Mouse (Mus musculus) layer of hippocampus, adult 8-10 months (tissue): ENCODE results near the gene Rgs7. TPM values are rescaled to one million over a fixed set of nuclear protein-coding genes. Genes with fewer than 3 reads are reported as not detected.

ENCODE experiments used
- DNase-seq, 2 experiments: peaks; one replicate each; pipeline ENCODE4 v3.0.0; 2022; ENCODE audit warnings: low spot score in 2 of 2
- total RNA-seq, 4 experiments: library from RNA; stranded (reverse); gene quantifications; 2 replicates each; pipeline ENCODE4 v1.2.4; 2022

Gene Rgs7
- total RNA-seq, 4 experiments from 2014 or later: 74.8 to 84.7 (median 78.1) TPM

DNA sequence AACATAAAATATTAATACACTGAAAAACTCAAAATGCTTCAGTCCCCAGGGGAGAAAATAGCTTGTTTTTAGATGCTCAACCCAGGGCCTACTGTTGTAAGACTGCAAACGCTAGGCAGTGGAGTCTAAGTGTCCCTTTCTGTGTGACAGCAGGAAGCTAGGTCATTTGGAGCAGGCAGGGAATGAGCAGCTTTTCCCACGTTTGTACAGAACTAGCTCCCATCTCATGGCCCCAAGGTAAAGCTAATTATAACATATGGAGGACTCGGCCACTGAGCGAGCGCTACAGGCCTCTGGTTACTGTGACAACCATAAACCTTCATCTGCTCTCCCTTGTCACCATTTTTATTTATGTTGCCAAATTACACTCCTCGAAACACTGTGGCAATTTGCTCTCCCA is 460.3 kb downstream of the Rgs7 start:
- DNase-seq: no peak

DNA sequence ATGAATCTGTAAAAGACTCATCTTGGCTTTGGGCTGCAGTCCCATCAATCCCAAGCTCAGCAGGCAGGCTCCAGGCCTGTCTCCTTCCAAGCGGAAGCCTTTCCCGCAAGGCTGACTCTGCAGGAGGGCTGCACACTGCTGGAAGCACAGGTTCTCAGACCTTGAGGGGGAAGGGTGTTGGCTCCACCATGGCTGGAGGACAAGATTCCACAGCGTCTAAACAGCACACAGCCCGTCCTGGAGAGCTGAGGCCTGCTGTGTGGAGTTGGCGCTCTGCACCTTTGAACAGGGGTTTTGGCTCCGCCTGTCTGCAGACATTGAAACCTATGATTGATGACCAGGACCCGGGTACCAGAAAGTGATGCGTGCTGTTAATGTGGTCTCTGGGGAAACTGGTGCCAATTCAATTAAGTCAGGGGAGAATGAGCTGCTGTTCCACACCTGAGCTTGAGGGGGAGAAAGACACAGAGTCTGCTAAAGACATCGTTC is 463.5 kb downstream of the Rgs7 start:
- DNase-seq: no peak

- no peak for DNase-seq
Measured at GRCm38 (mm10) chr1:175028267-175028666, 464.0 kb downstream of the Rgs7 start.

DNA sequence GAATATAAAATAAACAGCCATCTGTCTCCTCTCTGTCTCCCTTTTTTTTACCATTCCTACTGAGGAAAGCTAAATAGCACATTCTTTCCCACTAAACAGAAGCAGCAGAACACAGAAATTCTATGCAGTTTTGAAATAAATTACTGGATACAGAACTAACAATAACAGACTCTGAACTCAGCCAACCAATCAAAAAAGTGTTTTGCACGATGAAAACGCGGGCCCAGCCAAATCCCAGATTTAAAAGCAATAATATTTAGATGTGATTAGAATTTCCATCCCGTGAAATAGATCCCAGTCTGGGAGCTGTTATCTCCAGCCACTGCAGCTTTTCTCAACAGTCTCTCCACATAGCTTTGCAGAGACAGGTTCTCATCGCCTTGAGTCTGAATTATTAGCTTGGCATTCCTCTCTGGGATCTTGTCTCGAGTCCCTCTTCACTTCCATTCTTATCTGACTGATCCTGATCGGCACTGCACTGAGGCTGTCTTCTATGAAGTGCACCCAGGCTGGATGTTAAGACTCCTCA is 466.5 kb downstream of the Rgs7 start:
- peak in 1 of 2 experiments; percentile 24 for DNase-seq

DNA sequence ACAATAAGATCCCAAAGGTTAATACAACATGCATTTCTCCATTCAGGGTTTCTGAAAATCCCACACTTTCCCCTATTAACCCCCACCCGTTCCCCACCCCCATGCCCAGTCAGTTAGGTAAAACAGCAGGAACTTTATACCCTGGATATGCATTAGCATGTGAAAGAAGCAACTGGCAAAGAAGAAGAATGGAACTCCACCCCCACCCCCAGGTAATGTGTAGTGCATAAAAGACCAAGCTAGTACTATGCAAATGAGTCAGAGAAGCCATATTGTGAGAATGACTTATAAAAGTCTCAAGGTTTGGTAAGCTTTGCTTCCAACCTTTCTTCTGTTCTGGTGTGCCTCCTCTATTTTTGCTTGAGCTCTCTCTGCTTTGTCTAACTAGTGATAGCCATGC is 468.2 kb downstream of the Rgs7 start:
- DNase-seq: no peak

Other genes with a start within 250 kb of the Rgs7 start
- gene Kmo, start 127.9 kb upstream of the Rgs7 start, total RNA-seq: under 1 TPM in 2 of 4 experiments, not detected in 2; 0.20 to 0.70 TPM
- gene Fh1, start 133.1 kb upstream of the Rgs7 start, total RNA-seq: 10 to 100 TPM; 65.4 to 82.2 (median 76.7) TPM
- 1 to 10 TPM; 1.4 to 2.0 (median 1.5) TPM for gene Opn3, start 200.3 kb upstream of the Rgs7 start, total RNA-seq
- 1 to 10 TPM; 4.2 to 5.8 (median 5.5) TPM for gene Chml, start 200.4 kb upstream of the Rgs7 start, total RNA-seq
- not detected for gene Wdr64, start 206.1 kb upstream of the Rgs7 start, total RNA-seq